Mouse (Mus musculus): Measurements from ENCODE around the gene Gm17535.
"Not testable (repeated sequence)": the region's sequence is repeated elsewhere in the genome, so short reads cannot be mapped to it uniquely, and the experiment has no call there.

DNA sequence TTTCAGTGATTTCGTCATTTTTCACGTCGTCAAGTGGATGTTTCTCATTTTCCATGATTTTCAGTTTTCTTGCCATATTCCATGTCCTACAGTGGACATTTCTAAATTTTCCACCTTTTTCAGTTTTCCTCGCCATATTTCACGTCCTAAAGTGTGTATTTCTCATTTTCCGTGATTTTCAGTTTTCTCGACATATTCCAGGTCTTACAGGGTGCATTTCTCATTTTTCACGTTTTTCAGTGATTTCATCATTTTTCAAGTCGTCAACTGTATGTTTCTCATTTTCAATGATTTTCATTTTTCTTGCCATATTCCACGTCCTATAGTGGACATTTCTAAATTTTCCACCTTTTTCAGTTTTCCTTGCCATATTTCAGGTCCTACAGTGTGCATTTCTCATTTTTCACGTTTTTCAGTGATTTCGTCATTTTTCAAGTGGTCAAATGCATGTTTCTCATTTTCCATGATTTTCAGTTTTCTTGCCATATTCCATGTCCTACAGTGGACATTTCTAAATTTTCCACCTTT lies 33.9 kb upstream of the Gm17535 start, which contains the start of gene Gm10722:
- not testable (repeated sequence) for TF ChIP-seq MAFK (IDR thresholded peaks at IDR 0.05; ENCODE audit: insufficient read depth, low read depth, low read length); HCFC1 (IDR thresholded peaks at IDR 0.05; ENCODE audit: borderline replicate concordance, insufficient read depth, low read length)
